ENCODE assay signal across 8 mouse cellular contexts in the genomic region with DNA sequence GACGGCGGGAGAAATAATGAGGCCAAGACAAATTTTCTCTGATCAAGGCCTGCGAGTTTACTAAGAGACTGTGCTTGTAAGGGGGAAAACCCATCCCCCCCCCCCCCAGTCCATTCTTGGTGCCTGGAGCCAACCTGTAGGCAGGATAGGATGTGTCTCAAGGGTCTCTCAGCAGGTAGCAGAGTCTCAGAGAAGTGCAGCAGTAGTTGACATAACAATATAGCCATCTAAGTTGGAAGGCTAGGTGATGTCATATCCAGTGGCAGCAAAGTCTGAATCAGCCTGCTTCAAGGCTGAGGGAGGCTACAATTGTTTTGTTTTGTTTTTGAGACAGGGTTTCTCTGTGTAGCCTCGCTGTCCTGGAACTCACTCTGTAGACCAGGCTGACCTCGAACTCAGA. TPM values are rescaled to one million over a fixed set of nuclear protein-coding genes. Genes with fewer than 3 reads are reported as not detected.
"Had no signal": no experiment of that assay in that cellular context is flagged by ENCODE, and none has a peak within 500 bp of the region (broad histone marks: within the 10 kb centered on the region; RNA-seq: fewer than 3 reads in every experiment).

No protein-coding gene starts in this region.

RNA-seq across cellular contexts. Expression of a gene that starts 6.3 kb away (rescaled TPM):
- total RNA-seq: gastrocnemius, adult 2 months; gastrocnemius, adult 8-10 months; gastrocnemius, postnatal 25 days; gastrocnemius, postnatal 36 days; heart, adult 2 months had no signal
- polyA plus RNA-seq: erythroblast, embryonic 14.5 days had no signal

RNA-seq across cellular contexts. Expression of a gene that starts 32.7 kb away (rescaled TPM):
- total RNA-seq: common myeloid progenitor, adult 5-6 weeks; granulocyte monocyte progenitor cell, adult 5-6 weeks had no signal
